Mouse (Mus musculus) retina, postnatal 7 days (tissue): Measurements from ENCODE around the gene Ak7.
A peak's percentile ranks its signal among the peaks of the same experiment; 100 is the strongest.

Experiments used
- DNase-seq: peaks from one replicate; pipeline ENCODE4 v3.0.0-alpha.2; 2012; ENCODE audit warnings: low read depth, low spot score

The Ak7 gene

DNA sequence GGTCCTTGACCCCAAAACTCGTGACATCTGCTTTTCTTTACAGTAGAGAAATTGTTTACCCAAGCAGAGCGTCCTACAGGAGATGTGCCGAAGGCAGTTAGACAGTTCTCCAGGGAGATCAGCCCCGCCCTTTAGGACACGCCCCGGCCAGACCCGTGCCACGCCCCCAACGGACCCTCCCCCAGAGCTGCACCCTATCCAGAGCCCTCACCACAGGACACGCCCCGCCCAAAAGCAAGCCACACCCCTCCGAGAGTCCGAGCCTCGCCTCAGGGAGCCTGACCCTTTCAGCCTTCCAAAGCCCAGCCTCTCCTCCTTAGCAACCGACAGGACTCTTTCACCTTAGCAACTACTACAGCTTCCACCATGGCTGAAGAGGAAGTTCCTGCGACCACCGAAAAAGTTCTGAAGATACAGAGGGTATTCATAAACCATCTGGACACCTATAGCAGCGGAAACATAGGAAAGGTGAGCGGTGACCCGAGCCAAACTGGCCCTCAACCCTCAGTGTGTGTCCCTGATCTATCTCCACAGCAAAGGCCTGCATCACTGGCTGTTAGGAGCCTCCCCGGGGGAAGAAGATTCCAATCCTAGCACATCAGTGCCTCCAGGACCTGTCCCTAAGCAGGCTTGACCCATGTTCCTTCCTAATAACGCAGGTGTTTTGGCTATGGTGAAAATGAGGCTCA, at the start of gene Ak7:
Gene Ak7, plus strand, starts transcription at position 178 of the 689 bp plus-strand sequence.
- DNase-seq: no peak

DNA sequence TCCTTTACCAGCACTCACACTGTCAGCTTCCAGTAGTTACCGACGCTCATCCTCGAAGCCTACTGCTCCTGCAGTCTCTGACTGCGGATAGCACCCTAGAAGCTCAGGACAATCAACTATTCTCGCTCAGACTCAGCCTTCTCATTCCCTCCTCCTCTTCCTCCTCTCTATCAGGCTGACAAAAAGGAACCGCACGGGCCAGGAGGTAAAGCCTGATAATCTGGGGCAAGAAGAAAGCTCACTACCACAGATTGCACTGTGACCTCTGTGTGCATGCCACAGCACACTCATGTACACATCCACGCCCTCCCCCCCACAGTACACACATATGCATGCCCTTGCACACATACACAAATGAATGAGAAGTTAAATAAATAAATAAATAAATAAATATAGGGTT, 29.5 kb upstream of the Ak7 start:
- DNase-seq: no peak

DNA sequence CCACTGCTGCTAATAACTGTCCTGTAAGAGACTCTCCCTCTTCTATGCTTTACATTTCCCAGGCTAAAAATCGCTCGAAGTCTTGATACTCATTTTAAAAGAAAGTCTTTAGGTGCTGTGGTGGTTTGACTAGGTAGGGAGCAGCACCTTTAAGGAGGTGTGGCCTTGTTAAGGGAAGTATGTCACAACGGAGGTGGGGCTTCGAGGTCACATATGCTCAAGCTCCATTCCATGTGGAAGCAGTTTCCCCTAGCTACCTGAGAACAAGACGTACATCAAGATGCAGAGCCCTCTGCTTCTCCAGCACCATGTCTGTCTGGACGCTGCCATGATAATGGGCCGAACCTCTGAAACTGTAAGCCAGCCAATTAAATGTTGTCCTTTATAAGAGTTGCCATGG, 27.6 kb upstream of the Ak7 start:
- DNase-seq: no peak

DNA sequence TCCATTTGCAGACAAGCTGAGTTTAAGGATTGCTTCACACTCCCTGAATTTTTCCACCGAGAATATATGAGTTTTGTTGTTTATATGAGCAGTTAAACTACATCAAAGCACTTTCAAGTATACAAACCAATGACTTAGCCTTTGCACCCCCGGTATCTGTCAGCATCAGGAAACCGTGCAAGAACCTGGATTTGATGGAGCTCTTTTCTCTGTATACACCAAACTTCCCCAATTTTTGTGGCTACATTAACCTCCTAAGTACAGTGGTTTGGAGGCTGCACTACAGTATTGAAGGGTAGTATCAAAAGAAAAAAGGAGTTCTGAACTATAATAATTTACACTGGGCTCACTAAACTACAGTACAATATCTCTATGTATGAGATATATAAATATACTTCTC, 27.0 kb upstream of the Ak7 start:
- no peak for DNase-seq

DNA sequence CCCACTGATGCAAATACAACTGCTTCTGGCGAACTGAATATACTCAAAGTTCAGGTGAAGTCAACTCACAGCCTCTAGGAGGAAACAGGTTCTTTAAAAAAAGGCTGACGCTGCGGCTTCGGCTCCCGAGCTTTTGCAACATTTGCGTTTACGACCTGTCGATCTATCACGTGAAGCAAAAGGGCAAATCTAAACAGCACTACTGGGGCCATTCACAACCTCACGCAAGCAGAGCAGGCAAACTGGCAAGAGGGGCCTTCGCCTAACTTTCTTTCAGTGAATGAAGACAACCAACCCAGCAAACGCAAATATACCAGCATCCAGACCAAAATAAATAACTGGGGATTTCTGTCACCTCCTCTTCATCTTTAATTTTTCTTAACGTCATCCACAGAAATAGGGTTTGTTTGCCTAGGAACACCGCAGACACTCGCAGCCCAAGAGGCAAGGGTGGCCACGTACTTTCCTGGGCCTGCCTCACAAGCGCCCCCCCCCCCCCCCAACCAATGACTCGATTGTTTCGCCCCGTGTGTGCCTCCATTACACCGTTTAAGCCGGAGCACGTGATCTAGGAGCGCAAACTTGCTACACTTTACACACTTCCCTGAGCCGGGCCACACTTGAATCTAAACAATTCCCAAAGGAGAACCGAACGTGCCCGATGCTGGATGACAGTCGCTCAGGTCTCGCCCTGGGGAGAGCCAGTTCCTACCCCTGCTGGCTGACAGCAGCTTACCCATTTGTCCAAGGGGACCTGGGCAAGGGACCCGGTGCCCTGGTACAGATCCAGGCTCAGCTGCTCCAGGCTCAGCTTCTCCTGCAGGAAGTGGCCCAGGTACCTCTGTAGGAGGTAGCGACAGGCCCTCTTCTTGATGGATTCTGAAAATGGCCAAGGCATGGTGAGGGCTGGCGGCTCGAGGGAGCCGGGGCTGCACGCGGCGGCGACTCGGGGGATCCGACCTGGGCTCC, 21.6 kb upstream of the Ak7 start, which contains the start of gene Gskip:
Gene Gskip, plus strand, starts transcription at position 897 of the 969 bp plus-strand sequence.
- DNase-seq: no peak

DNA sequence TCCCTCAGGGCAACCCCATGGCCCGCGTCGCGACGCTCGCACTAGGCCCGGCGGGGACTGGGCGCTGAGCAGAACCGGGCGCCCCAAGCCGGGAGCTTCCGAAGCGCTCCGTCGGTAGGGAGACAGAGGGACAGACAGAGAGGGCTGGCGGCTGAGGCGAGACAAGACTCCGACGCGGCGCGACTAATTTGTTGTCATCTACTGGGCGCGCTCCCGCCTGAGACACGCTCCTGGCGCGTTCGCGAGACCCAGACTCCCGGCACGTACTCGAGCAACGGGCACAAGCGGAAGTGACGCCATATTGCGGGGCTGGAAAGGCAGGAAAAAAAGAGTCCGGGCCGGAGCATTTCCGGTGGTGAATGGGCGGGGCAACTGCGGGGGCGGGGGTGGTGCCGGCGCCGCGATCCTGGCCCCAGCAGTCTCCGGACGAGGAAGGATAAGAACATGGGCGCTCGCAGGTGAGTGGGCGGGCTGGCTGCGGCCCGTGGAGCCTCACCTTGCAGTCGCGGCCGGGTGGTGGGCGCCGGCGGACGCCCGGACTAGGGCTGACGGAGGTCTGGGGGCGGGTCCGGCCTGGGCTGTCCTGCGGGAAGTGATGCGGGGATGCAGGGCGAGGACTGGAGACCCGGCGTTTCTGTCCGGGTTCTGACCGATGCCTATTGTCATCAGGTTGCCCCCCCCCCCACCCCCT, 20.6 kb upstream of the Ak7 start, which contains the start of gene Atg2b:
Gene Atg2b, minus strand, starts transcription at position 211 of the 691 bp plus-strand sequence.
- peak; percentile 99 for DNase-seq

DNA sequence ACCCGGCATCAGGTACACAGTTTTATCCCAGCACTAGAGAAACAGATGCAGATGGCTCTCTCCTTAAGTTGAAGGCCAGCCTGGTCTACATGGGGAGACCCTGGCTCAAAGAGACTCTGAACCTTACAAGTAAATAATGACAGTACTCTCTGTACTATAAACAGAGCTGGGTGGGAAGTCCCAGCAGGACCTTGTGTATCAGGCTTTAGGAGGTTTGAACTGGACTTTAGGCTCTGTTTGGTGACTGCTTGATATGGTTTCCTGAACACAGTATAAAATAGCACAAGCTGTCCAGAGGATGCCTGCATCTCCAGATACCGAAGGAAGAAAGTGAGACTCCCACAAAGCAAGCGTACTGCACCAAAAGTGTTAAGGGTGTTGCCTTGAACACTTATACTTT, 19.0 kb upstream of the Ak7 start:
- DNase-seq: no peak

DNA sequence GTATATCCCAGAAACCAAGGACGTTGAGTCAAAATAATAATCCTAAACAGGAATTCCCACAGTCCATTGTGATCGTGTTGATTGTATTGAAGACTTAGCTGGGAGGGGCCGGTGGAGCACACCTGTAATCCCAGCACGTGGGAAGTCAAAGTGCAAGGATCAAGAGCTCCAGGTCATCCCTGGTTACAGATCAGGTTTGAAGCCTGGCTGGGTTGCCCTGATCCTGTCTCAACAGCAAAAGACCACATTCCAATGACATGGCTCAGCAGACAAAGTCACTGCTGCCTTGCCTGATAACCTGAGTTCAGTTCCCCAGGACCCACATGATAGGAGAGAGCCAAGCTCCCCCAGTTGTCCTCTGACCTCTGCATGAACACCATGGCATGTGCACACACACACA, 18.4 kb upstream of the Ak7 start:
- no peak for DNase-seq

DNA sequence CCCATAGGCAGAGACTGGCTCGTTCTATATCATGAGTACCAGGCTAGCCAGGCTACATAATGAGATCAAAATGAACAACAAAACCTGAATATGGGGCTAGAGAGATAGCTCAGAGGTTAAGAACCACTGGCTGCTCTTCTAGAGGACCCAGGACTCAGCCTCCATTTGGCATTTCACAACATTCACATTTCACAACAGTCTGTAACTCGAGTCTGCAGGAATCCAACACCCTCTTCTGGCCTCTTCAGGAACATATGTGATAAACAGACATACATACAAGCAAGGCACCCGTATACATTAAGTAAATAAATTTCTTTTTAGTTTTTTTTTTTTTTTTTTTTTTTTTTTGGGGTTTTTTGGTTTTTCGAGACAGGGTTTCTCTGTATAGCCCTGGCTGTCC, 17.2 kb upstream of the Ak7 start:
- DNase-seq: no peak

DNA sequence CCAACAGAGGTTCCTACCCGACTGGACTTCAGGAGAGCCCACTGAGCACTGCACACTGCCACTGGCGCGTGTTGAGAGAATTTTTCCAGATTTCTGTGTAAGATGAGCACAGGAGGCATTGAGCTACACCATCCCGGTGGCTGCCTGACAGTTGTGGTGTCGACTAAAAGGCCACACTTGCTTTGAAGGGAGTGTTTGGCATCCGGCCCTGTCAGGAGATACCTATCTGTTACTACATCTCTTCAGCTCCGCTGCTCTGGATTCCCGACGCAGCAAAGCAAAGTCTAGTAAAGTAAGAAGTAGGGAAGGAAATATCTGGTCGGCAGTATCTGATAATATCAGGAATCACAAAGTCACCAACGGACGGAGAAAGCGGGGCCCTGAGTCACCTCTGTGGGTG, 16.3 kb upstream of the Ak7 start:
- DNase-seq: no peak

DNA sequence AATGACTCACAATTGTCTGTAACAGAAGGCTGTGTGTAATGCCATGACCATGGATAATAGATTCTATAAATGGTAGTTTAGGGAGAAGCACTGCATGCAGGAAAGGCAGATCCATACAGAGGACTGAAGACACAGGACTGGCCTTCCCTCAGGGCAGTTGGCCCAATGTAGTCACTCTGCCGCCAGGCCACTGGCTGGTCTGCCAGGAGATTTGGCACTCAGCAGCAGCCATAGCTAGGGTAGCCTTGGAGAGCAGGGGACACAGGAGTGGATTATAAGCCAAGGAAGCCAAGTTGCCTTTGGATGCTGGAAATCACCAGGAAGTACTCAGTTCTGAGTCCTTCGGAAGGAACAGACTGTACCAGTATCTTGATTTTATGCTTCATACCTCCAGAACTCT, 11.8 kb upstream of the Ak7 start:
- DNase-seq: no peak

DNA sequence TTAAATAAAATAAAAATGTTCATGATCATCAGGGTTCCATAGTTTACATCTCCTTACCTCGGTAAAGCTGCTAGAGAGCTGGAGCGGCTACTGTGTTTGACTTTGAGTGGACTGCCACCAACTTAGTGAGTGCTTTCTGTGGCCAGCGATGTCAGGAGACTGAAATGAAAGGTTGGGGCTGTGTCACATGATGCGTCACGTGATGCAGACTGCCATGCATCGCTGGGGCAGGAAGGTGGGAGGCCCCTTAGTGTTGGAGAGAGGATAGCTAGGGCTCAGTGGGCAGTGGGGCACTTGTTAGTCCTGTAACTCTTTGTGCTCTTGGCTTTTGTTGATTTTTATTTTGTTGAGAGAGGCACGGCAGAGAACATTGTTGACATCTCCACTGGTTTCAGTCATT, 9.9 kb upstream of the Ak7 start:
- DNase-seq: no peak

DNA sequence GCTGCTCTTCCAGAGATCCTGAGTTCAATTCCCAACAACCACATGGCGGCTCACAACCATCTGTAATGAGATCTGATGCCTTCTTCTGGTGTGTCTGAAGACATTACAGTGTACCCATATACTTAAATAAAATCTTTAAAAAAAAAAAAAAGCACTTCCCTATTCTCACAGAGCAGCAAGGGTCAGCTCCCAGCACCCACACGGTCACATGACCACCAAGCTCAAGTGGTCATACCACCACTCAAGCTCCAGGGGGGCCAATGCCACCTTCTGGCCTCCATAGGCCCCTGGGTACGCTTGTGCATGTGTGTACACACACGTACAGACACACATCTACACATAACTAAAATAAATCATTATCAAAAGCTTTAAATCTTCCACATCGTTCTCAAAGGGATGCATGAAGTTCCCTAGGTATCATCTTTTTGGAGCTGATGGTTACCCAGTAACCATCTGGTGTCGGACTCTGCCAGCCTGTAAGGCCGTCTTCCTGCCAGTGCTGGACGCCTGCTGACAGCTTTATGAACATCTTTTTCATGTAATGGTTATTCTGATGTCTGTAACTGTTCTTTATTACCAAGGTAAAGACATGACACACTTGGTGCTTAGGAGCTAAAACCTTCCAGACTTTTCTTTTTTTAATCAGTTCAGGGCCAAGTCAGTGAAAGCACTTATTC, 8.5 kb upstream of the Ak7 start:
- no peak for DNase-seq

DNA sequence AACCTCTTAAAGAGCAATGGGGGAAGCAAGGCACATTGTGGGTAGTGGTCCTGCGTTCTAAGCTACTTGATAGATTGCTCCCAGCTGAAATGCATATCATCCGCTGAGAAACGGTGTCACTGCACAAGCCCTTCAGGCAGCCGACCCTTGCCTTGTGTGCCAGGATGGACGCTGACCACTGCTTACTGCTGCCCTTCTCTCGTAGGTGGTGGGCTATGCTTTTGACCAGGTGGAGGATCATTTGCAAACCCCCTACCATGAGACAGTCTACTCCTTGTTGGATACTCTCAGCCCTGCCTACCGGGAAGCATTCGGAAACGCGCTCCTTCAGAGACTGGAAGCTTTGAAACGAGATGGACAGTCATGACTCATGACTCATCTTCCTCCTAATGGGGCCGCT, 5.3 kb upstream of the Ak7 start:
- no peak for DNase-seq

DNA sequence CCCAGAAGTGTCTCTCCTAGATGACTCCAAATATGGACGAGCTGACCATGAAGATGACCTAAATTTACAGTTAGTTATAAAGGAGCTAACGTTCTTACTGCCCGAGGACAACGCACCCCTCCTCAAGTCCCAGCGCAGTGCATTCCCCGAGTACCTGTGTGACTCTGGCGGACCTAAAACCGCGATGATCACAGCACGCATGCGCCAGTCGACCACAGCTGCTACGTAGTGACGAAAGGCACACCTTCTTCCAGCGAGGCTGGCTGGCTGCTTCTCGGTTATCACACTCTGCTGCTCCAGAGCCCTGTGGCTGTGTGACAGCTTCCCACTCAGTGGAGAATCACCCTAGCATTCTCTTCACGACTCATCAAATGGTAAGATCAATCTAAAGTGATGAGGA, 12.8 kb downstream of the Ak7 start:
- no peak for DNase-seq

DNA sequence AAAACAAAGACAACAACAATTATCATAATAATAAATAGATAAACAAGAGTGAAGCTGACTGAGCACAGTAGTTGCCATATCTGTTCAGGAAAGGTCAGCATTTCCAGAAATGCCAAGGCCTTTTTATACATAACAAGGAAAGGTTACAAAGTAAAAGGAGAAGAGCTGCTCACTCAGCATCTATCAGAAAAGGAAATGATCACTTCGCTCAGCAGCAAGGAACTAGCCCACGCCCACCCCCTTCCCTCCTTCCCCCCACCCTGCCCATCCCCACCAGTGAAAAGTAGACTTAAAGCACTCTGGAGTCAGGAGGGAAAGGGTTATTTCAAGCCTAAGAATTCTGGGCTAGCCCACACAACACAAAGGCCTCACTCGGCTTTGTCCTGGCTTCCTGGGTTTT, 14.4 kb downstream of the Ak7 start:
- no peak for DNase-seq

DNA sequence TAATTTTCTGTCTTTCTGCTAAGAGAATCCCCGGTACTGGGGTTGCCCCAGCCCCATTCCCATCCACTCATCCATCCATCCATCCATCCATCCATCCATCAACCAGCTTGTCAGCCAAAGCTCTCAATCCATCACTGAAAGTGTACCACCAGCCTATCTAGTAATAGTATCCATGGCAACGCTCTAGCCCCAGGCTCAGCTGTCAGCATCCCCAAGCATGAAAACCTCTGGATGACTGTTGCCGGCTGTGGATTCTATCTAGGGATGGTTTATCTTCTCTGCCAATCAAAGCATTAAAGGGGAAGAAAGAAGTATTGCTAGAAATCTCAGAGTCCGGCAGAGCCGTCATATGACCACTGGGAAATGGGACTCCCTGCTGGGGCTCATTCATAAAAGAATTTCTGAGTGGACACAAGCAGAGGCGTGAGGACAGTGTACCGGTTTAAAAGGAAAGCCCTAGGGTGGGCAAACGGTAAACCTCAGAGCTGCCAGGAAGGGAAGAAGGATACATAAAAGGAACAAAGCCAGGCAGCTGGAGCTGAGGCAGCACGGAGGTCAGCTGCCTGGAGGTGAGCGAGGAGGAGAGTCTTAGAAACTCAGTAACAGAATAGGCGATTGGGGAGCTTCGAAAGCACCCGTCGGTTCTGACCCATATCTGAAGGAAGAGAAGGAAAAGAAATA, 15.8 kb downstream of the Ak7 start:
- DNase-seq: no peak

DNA sequence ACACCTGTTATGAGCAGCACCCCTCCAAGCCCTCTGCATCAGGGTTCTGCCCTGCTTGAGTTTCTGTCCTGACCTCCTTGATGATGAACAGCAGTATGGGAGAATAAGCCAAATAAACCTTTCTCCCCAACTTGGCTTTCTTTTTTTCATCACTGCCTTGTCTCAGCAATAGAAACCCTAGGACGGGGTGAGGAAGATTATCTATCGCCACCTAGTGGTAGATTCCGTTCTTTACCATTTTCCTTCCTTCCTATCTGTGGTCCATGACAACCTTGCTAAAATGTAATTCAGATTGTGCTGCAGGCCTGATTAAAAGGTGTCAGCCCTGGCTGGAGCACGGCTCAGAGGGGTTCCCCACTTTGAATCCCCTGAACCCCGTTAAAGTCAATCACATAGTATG, 16.9 kb downstream of the Ak7 start:
- peak; percentile 41 for DNase-seq

DNA sequence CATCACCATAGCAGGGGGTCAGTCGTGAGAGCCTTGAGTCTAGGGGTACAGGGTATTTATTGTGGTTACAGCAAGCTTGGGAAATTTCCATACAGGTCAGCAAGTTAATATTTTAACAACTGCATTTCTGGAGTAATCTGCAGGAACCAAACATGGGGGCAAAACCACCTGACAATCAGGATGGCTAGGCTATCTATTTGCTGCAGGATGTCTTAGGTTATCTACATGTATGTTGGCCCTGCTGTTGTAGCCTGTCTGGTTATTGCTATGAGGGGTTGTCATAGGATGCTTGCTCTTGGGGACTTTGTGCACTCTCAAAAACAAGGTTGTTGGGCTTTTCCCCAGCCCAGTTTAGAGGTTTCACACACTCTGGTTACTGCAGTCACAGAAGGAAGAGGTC, 18.8 kb downstream of the Ak7 start:
- DNase-seq: no peak

DNA sequence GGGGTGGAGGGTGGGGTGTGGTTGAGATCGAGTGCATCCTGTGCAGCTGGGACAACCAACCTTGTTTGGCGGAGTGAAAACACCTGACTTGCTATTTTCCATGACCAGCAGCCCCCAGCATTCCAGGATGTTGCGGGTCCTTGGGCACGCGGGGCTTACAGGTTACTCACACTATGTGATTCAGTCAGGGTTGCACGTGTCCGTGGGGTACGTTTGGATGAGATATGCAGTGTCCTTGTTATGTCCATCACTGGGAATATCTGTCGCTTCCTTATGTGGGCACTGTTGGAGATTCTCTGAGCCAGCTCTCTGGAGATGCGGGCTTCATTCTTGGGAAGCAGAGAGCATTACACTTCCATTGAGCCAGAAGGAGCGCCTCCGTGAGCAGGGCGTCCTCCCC, 20.0 kb downstream of the Ak7 start:
- no peak for DNase-seq

DNA sequence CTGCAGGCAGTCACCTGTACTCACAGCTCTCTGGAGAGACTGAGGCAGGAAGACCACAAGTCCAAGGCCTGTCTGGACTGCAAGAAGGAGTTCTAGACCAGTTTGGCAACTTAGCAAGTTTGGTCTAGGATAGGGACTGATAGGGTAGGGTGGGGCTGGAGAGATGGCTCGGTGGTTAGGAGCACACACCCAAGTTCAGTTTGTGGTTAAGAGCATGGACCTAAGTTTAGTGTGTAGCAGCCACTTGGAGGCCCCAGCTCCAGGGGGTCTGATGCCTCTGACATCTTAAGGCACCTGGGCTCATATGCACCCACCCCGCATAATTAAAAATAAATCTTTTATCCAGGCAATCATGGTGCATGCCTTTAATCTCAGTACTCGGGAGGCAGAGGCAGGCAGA, 21.5 kb downstream of the Ak7 start:
- no peak for DNase-seq
